Mouse (Mus musculus): ENCODE data around the gene Methig1. TPM values are rescaled to one million over a fixed set of nuclear protein-coding genes. Genes with fewer than 3 reads are reported as not detected.
"Not testable (repeated sequence)": the region's sequence is repeated elsewhere in the genome, so short reads cannot be mapped to it uniquely, and the experiment has no call there.

The Methig1 gene
- total and polyA plus RNA-seq, 3 experiments, result not detected

GRCm38 (mm10) chr15:100419901-100420745, 67.2 kb downstream of the Methig1 start:
- H3K4me2 ChIP-seq (ENCODE audit: insufficient read depth, low read depth, poor library complexity, severe bottlenecking), result no peak overlapping the region
- in situ Hi-C loops (cut with MboI; ENCODE audit: low pct_ligation_motif_present, low pct_unique_long_range_greater_than_20kb, low sequenced_read_pairs) (no loop called here), dilution Hi-C loops (cut with MboI; ENCODE audit: extremely low pct_ligation_motif_present, extremely low pct_unique_long_range_greater_than_20kb, low sequenced_read_pairs) (no loop called here)
- H3K79me2 ChIP-seq (replicated peaks; ENCODE audit: control insufficient read depth, extremely low read depth, insufficient read depth, poor library complexity, severe bottlenecking), result no peaks in the 10 kb centered on the region
- H3K9ac ChIP-seq (ENCODE audit: insufficient read depth, low read depth), result no peak overlapping the region
- H3K27ac ChIP-seq (ENCODE audit: insufficient read depth, low read depth), result no peak overlapping the region
- peaks cover 0 to 10% of the 10 kb centered on the region in 2 experiments for H3K36me3 ChIP-seq (replicated peaks in 1 of 2; ENCODE audit: control insufficient read depth in 1 of 2, insufficient read depth in 1 of 2, low read length in 1 of 2)
- no peak for DNase-seq (ENCODE audit: extremely low read depth)
- H3K27me3 ChIP-seq (replicated peaks), result peaks cover 20% of the 10 kb centered on the region
- TF ChIP-seq ELF1 (IDR thresholded peaks at IDR 0.05; ENCODE audit: low read depth, low read length), result no peak
- no peak for TF ChIP-seq HCFC1 (IDR thresholded peaks at IDR 0.05; ENCODE audit: low read depth, low read length)
- TF ChIP-seq SMC3 (IDR thresholded peaks at IDR 0.05; ENCODE audit: low read depth, low read length), result no peak
- TF ChIP-seq POLR2A (IDR thresholded peaks at IDR 0.05; ENCODE audit: low read depth, low read length), result no peak
- TF ChIP-seq MEF2A (IDR thresholded peaks at IDR 0.05; ENCODE audit: borderline replicate concordance, low read depth, low read length), result no peak
- TF ChIP-seq UBTF (IDR thresholded peaks at IDR 0.05; ENCODE audit: low read depth, low read length), result no peak
- no peak for TF ChIP-seq MAX (IDR thresholded peaks at IDR 0.05; ENCODE audit: low read length)
- no peak for TF ChIP-seq KAT2A (IDR thresholded peaks at IDR 0.05; ENCODE audit: insufficient replicate concordance, low read length)
- TF ChIP-seq BHLHE40 (IDR thresholded peaks at IDR 0.05; ENCODE audit: low read depth, low read length), result no peak
- TF ChIP-seq EP300 (IDR thresholded peaks at IDR 0.05; ENCODE audit: low read length), result no peak
- no peak for TF ChIP-seq SIN3A (IDR thresholded peaks at IDR 0.05; ENCODE audit: low read length)
- TF ChIP-seq GABPA (IDR thresholded peaks at IDR 0.05; ENCODE audit: insufficient replicate concordance, low read depth, low read length), result no peak
- TF ChIP-seq MYC (IDR thresholded peaks at IDR 0.05; ENCODE audit: low read depth, low read length), result no peak
- no peak for TF ChIP-seq CHD2 (IDR thresholded peaks at IDR 0.05; ENCODE audit: low read length)
- no peak overlapping the region for H3K4me3 ChIP-seq (replicated peaks in 1 of 3; ENCODE audit: low read depth in 2 of 3, low read length in 2 of 3, poor library complexity in 1 of 3)
- H3K4me1 ChIP-seq (ENCODE audit: control insufficient read depth in 1 of 2, insufficient read depth in 2 of 2), result peaks cover 3 to 41% of the 10 kb centered on the region in 2 experiments; a peak in 3 of 4 replicates
- H3K9me3 ChIP-seq (replicated peaks; ENCODE audit: low read length), result no peaks in the 10 kb centered on the region

DNA sequence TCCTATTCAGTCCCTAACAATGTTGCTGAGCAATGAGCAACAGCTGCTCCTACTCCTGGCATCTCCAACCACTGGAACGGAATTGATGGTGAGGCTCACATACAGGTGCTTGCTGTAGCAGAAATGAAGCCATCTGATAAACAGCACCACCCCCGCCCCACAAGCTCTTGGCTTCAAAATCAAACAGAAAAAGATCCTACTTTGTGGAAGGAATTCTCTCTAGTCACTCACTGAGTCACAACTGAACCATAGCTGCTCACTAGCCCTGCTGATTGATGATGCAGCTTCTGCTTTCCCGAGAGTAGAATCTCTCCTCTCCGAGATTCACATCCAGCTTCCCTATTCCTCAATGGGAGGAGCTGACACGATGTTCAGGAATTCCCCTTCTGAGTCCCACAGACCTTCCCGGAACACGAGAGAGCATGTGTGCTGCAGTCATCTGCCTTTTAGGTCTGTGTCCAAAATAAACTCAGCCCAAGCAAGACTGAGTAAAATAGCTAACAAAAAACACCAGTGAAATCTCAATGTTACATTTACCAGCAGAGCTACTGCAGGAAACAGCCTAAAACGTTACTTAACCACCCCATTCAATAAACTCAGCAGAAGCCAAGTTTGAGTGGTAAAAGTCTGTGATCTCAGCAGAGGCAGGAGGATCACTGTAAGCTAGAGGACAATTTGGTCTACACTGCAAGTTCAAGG, 68.3 kb downstream of the Methig1 start:
- Histone ChIP-seq H3K79me2 (replicated peaks; ENCODE audit: control insufficient read depth, extremely low read depth, insufficient read depth, poor library complexity, severe bottlenecking) (no peaks in the 10 kb centered on the region), H3K9ac (ENCODE audit: insufficient read depth, low read depth) (no peak overlapping the region), H3K27ac (ENCODE audit: insufficient read depth, low read depth) (no peak overlapping the region), H3K9me3 (replicated peaks; ENCODE audit: low read length) (no peaks in the 10 kb centered on the region), H3K27me3 (replicated peaks) (peaks cover 30% of the 10 kb centered on the region), H3K4me1 (ENCODE audit: control insufficient read depth in 1 of 2, insufficient read depth in 2 of 2) (peaks cover 3 to 41% of the 10 kb centered on the region in 2 experiments; a peak in 3 of 4 replicates), H3K36me3 (replicated peaks in 1 of 2; ENCODE audit: control insufficient read depth in 1 of 2, insufficient read depth in 1 of 2, low read length in 1 of 2) (peaks cover 0 to 6% of the 10 kb centered on the region in 2 experiments), H3K4me3 (replicated peaks in 1 of 3; ENCODE audit: low read depth in 2 of 3, low read length in 2 of 3, poor library complexity in 1 of 3) (peak overlapping the region in 1 of 3 experiments; percentile 1), H3K4me2 (ENCODE audit: insufficient read depth, low read depth, poor library complexity, severe bottlenecking) (peak overlapping the region; percentile 60; the same call in 1 of the 2 replicates)
- dilution Hi-C loops (cut with MboI; ENCODE audit: extremely low pct_ligation_motif_present, extremely low pct_unique_long_range_greater_than_20kb, low sequenced_read_pairs) (no loop called here), in situ Hi-C loops (cut with MboI; ENCODE audit: low pct_ligation_motif_present, low pct_unique_long_range_greater_than_20kb, low sequenced_read_pairs) (no loop called here)
- TF ChIP-seq SIN3A (IDR thresholded peaks at IDR 0.05; ENCODE audit: low read length) (0 out of 2 replicates have a peak, but pooled peaks have one; percentile 17), RCOR1 (conservative IDR thresholded peaks at IDR 0.05; ENCODE audit: low read depth, low read length) (no peak)
- no peak for DNase-seq (ENCODE audit: extremely low read depth)

DNA sequence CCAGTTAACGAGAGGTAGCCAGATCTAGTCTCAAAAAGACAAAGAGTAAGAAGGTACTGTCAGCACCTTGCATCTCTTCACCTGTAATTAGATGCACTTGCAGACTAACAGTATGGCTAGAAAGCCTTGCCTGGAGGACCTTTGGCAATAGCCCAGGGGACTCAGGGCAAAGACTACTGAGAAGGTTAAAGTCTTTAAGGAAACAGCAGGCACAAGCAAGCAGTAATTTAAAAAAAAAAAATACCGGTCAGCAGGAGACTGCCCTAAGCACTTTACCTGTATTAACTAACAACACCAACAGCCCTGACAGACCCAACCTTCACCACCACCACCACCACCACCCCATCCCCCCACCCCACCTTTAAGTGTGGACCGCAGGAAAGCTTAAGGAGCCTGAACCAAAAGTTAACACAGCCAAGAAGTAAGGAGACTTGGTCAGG, 68.8 kb downstream of the Methig1 start, which contains the start of gene Gm5475:
TSS of gene Gm5475 (plus strand) at position 390 of the 440 bp plus-strand sequence.
- H3K27ac ChIP-seq (ENCODE audit: insufficient read depth, low read depth); dilution Hi-C loops (cut with MboI; ENCODE audit: extremely low pct_ligation_motif_present, extremely low pct_unique_long_range_greater_than_20kb, low sequenced_read_pairs); DNase-seq (ENCODE audit: extremely low read depth); H3K79me2 ChIP-seq (replicated peaks; ENCODE audit: control insufficient read depth, extremely low read depth, insufficient read depth, poor library complexity, severe bottlenecking); H3K9me3 ChIP-seq (replicated peaks; ENCODE audit: low read length); H3K36me3 ChIP-seq (replicated peaks in 1 of 2; ENCODE audit: control insufficient read depth in 1 of 2, insufficient read depth in 1 of 2, low read length in 1 of 2); in situ Hi-C loops (cut with MboI; ENCODE audit: low pct_ligation_motif_present, low pct_unique_long_range_greater_than_20kb, low sequenced_read_pairs): not testable (repeated sequence)
- Histone ChIP-seq H3K4me3 (replicated peaks in 1 of 3; ENCODE audit: low read depth in 2 of 3, low read length in 2 of 3, poor library complexity in 1 of 3) (peak within 1 kb of the TSS; percentile 75 to 81 (median 78)), H3K4me1 (ENCODE audit: control insufficient read depth in 1 of 2, insufficient read depth in 2 of 2) (peaks cover 3 to 39% of the 10 kb centered on the region in 2 experiments; a peak in 3 of 4 replicates), H3K27me3 (replicated peaks) (peaks cover 34% of the 10 kb centered on the region), H3K9ac (ENCODE audit: insufficient read depth, low read depth) (peak within 1 kb of the TSS; percentile 78), H3K4me2 (ENCODE audit: insufficient read depth, low read depth, poor library complexity, severe bottlenecking) (peak within 1 kb of the TSS; percentile 85)

Measured in CH12.LX (cell line).